Mouse (Mus musculus): ENCODE results near the gene Epb41l2.

GRCm38 (mm10) chr10:25538738-25539137, 179.1 kb downstream of the Epb41l2 start:
- TF ChIP-seq EP300 (IDR thresholded peaks at IDR 0.05; ENCODE audit: low read depth) (no peak), CTCF (IDR thresholded peaks at IDR 0.05; ENCODE audit: low read depth) (no peak)
